Mouse (Mus musculus): Measurements from ENCODE around the gene Ccnd3.

- TF ChIP-seq POLR2AphosphoS5 (IDR thresholded peaks at IDR 0.05; ENCODE audit: borderline replicate concordance, low read depth, low read length) (no peak), CTCF (IDR thresholded peaks at IDR 0.05 in 2 of 3, conservative IDR thresholded peaks at IDR 0.05 in 1 of 3; ENCODE audit: control insufficient read depth in 1 of 3, insufficient read depth in 1 of 3, low read depth in 2 of 3, low read length in 3 of 3, poor library complexity in 1 of 3, severe bottlenecking in 1 of 3) (no peak), ZKSCAN1 (IDR thresholded peaks at IDR 0.05; ENCODE audit: low read depth, low read length) (no peak), CHD1 (IDR thresholded peaks at IDR 0.05; ENCODE audit: low read depth, low read length) (no peak), BHLHE40 (IDR thresholded peaks at IDR 0.05; ENCODE audit: borderline replicate concordance, low read depth, low read length) (no peak), ELF1 (IDR thresholded peaks at IDR 0.05; ENCODE audit: low read depth, low read length) (no peak), POLR2A (IDR thresholded peaks at IDR 0.05; ENCODE audit: control insufficient read depth in 1 of 2, insufficient read depth in 1 of 2, low read depth in 1 of 2, low read length in 2 of 2, poor library complexity in 1 of 2) (no peak), RCOR1 (IDR thresholded peaks at IDR 0.05; ENCODE audit: low read depth, low read length) (no peak), TCF12 (IDR thresholded peaks at IDR 0.05; ENCODE audit: low read depth, low read length) (peak; percentile 87)
Measured at GRCm38 (mm10) chr17:47568389-47568788, 63.5 kb downstream of the Ccnd3 start.

All from MEL (cell line).